Mouse (Mus musculus) megakaryocyte-erythroid progenitor cell, adult 5-6 weeks (primary cell): ENCODE measurements around the gene Plcb1. TPM values are rescaled to one million over a fixed set of nuclear protein-coding genes. Genes with fewer than 3 reads are reported as not detected.
"Not testable (repeated sequence)": the region's sequence is repeated elsewhere in the genome, so short reads cannot be mapped to it uniquely, and the experiment has no call there.

Experiments
- ATAC-seq: replicated peaks from 2 replicates; pipeline ENCODE4 v1.8.0; 2016; ENCODE audit warnings: mild to moderate bottlenecking, inconsistent platforms; ENCODE audit not compliant: severe bottlenecking, poor library complexity, low FRiP score, low TSS enrichment
- total RNA-seq, 2 experiments: library from RNA; stranded (forward) in 1 of 2; stranded (reverse) in 1 of 2; fragments of 200-1000, 215-1000 nt in 1 of 2; fragments of >200 nt in 1 of 2; fragmentation: Nextera tagmentation in 1 of 2; gene quantifications; 2 replicates each; pipeline ENCODE4 v1.2.3; 2014 to 2017

Gene Plcb1
- total RNA-seq, 2 experiments from 2014 or later: 0.89 TPM; not detected in 1

DNA sequence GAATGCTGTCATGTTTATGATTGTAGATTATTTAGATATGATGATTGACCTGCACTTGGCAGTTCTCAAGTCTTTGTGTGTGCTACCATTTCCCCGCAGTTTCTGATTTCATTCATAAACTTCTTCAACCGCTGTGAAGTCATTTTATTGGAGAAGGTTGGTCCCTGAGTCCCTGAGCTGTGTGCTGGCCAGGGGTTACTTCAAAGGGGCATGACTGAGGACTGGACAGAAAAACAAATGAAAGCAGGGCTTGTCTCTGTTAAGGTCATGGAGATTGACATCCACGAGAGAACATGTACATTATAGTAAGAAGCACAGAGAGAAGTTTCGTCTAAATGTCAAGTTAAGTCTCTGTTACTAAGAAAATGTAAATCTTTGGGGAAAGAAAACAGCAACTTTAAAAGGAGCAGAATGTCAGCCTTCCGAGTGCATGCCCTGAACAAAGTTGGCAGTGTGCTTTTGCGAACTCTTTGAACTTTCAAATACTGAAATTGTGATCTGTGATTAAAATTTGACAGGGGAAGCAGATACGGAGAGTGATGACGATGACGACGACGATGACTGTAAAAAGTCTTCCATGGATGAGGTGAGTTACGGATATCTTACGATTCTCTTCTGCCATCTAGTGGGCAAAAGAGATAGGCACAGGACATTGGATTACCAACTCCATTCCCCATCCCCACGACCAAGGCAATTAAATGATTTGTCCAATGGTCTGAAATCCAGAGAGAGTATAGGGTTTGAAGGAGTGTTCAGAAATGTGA lies 544.1 kb downstream of the Plcb1 start:
- peak; percentile 89 for ATAC-seq

DNA sequence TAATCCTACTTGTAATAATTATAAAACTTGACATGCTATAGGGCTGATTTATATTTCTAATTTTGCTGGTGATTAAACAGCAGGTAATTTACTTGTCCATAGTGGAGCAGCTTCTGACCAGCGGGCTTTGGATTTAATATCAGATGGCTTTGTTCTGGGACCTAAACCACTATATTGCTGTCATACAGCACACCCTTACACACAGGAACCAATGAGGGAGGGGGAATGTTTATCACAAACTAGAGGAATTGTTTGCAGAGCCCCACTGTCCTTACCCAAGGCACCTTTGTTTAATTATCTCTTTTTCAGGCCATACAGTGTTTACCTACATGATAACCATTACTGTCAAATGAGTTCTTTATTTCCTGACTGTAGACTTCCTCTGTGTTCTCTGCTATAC lies 546.0 kb downstream of the Plcb1 start:
- no peak for ATAC-seq

DNA sequence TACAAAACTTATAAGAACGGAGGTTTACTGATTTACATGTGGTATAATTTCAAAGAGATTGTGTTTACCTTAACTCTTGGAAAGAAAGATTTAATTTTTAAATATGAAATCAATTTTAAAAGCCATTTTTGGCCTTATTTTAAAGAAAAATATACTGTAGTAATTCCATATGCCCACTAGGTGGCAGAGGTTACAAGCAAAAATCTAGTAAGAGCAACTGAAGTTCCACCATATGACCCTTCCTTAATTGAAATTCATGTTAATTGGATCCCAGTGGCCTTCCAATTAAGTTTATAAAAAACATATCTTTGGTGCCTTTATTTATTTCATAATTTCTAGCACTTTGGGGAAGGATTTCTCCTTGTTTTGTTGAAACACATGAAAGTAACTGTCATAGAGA lies 570.4 kb downstream of the Plcb1 start:
- ATAC-seq: no peak

DNA sequence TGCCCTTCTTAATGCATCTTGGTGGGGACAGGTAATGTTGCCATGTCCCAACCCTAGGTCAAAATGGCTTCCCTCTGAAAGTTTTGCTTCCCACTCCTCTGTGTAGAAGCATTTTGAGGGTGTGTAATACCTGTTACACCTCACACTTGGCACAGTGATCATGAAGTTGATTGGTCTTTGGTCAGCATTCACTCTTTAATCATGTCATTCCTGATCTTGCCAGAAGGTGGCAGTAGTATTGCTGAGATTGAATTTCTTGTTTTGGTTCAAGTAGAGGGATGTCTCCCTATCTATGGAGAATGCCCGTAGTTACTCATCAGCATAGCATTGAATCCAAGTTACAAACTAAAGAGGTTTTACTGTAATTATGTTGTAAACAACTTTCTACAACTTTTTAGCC lies 575.9 kb downstream of the Plcb1 start:
- peak; percentile 74 for ATAC-seq

DNA sequence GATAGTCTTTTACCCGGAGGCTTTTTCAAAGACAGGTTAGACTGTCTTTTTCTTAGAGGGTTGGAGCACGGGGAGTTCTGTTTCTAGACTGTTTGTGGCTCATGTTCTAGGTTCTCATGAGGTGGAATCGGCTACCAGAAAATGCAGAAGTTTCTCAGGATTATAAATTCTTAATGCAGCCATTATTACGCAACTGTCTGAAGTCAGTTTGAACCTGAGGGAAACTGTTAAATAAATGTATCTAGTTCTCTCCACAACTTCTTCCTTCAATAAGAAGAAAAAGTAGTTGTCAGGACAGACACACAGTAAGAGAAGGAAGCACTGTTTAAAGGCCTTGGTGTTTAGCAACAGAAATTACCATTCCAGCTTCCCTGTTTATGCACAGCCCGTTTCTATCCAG lies 577.1 kb downstream of the Plcb1 start:
- ATAC-seq: no peak

DNA sequence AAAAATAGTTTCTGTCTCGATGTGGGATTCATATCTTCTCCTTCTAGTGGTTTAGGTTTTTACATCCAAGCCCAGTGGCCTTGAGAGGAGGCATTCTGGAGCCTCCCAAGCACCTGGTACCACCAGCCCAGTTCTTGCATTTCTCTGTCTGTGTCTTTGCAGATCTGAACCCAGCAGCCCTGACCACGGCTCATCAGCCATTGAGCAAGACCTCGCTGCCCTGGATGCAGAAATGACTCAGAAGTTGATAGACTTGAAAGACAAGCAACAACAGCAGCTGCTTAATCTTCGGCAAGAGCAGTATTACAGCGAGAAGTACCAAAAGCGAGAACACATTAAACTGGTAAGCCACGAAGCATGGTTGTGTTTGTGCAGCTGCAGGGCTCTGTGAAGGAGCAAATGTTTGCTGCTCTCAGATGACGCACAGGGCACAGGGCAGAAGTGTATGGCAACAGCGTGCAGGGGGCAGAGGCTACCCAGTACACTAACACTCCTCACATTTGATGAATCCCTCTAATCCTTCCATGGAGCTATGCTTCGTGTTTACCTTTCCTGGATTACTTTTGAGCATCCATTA lies 584.5 kb downstream of the Plcb1 start:
- ATAC-seq: no peak

DNA sequence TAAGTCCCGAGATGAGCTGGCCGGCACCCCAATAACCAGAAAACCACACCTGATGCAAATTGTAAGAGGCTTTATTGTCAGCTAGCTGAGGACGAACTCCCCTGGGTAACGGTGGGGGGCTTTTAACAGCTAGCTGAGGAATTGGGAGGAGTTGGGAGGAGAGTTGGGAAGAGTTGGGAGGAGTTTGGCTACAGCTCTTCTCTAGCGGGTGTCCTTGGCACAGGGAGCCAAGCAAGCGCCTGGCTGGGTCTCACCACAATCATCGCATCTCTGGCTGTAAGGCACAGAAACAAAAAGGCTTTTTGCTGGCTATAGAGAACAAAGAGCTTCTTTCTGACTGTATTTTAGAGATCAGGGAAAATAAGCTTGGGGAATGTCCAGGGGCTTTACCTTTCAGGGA lies 594.9 kb downstream of the Plcb1 start:
- not testable (repeated sequence) for ATAC-seq

DNA sequence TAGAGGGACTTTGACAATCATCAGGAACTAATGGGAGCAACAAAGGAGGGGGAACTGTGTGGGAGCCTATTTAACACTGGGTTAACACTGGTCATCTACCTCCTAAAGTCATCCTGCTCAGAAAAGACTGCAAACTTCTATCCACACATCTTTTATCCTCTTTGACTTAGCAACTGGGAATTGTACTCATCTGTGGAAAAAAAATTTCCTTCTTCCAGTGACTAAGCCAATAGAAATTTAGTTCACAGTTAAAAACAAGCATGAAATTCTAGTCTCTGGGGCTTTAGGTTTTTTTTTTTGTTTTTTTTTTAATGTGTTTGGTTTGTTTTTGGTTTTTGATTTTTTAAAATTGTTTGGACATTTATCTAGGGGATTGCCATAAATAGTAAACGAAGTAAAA lies 595.5 kb downstream of the Plcb1 start:
- no peak for ATAC-seq

DNA sequence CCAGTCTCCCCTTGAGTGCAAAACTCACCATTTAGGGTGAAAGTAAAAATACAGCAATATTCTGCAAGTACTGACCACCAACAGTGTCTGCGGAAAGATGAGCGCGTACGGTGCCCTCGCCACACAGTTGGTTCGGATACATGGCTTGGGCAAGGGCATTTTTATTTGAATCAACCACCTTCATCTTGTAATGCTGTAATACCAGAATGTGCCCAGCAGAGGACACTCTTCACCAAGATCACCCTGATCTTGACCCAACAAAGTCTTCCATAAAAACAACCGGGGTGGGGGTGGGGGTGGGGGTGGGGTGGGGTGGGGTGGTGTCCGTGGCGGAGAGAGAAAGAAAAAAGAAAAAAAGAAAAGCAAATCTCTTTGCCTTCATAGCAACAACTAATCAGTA lies 602.1 kb downstream of the Plcb1 start:
- 0 out of 2 replicates have a peak, but pooled peaks have one; percentile 48 for ATAC-seq

DNA sequence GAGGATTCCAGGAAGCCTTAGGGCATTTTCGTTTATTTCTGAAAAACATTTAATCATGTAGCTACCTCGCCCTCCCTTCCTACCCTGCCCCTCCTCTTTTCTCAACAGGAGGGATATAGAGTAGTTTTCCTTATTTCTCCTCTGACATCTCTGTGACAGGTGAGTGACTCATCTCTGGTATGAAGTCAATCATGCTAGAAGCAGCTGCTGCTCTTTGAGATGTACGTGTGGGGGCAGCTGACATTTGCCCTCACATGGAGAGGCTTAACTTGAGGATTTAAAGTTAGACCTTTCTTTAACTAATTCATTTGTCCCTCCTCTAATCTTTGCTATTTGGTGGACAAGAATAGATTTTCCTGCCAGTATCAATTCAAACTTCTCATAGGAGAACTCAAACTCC lies 608.8 kb downstream of the Plcb1 start:
- ATAC-seq: no peak

DNA sequence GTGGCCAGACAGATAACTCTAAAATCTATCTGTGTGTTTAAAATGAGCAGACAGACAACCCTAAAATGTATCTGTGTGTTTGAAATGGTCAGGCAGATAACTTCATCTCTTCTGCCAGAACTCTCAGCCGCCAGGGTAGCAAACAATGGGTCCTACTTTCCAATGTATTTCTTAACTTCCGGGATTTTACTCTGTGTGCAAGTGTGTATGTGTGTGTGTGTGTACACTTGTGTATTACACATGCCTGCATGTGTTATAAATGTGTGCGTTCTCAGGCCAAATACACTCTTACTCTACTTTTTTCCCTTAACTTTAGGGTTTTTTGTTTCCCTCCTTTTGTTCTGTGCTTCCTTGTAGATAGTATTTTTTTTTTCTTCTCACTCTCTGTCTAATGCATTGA lies 610.5 kb downstream of the Plcb1 start:
- ATAC-seq: no peak

DNA sequence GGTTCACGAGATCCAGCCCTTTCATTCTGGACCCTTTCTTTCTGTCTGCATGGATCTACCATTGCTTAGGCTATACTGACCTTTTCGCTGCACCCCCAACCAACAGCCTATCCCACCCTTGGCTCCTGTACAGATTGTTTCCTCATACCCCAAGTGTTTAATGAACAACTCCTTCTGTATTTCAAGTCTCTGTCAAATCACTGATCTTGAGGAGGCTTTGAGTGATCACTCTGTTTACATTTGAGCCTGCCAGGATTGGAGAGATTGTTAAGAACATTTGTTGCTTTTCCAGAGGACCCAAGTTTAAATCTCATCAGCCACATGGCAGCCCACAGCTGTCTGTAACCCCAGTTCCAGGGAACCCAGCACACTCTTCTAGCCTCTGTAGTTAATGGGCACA lies 612.1 kb downstream of the Plcb1 start:
- no peak for ATAC-seq

DNA sequence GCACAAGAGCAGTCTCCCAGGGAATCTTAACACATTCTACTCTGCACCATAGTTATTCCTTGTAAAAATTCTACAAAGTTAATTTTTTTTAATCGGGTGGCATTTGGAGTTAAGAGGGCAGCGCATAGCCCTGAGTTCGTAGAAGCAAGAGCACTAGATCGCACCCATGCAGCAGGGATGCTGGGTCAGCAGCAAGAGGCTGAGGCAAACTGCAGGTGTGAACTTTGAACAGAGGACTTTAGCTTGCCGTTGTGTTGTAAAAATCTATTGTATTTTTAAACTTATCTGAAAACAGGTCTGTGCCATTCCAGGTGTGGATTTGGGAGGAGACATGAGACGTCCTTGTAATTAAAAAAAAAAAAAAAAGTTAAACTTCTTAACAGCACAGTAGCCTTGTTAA lies 613.9 kb downstream of the Plcb1 start:
- ATAC-seq: no peak

DNA sequence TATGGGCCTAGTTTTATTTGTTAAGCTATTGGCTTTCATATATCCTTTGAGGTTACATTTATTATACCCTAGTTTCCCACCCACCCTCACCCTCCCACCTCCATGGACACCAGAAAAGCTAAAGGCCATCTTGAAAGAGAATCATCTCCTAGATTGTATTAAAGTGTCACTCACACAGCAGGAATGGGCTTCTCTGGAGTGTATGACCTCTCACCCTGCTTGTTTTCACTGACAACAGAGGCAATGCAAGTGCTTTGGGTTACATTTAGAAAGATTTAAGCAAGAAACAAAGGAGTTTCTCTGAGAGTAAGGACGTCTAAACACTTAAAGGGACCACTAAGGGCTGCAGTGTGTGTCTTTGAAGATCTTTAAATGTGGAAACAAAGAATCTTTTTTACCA lies 617.0 kb downstream of the Plcb1 start:
- ATAC-seq: no peak

DNA sequence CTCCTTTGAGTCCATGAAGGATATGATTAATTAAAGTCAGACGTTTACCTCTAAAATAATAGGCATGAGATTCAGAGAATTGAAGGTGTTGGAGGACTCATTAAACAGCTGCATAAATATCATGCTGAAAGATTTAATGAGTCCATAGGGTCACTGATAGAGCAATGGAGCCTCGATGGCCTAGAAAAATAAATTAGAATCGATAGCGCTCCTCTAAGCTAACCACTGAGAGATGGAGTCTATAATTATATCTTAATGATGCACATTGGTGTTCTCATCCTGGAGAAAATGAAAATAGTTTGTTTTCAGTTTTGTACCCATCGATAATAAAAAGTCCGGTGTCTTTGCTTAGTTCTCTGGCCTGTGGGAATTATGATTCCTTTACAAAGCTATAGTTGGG lies 617.5 kb downstream of the Plcb1 start:
- ATAC-seq: no peak

DNA sequence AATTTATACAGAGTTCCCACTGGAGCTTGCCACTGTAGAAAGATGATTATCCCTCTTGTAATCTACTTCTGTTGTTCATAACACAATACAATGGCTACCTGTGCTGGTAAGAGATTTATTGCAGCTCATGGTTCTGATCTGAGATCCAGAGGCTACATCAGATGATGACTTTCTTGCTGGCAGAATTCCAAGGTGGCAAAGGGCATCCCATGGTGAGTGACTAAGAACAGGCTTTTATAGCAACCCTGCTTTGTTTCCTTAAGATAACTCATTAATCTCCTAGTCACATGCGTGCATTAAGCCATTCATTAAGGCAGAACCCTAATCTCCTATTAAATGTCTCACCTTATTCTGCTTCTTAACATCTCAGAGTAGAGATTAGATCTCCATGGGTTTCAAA lies 618.2 kb downstream of the Plcb1 start:
- ATAC-seq: no peak

DNA sequence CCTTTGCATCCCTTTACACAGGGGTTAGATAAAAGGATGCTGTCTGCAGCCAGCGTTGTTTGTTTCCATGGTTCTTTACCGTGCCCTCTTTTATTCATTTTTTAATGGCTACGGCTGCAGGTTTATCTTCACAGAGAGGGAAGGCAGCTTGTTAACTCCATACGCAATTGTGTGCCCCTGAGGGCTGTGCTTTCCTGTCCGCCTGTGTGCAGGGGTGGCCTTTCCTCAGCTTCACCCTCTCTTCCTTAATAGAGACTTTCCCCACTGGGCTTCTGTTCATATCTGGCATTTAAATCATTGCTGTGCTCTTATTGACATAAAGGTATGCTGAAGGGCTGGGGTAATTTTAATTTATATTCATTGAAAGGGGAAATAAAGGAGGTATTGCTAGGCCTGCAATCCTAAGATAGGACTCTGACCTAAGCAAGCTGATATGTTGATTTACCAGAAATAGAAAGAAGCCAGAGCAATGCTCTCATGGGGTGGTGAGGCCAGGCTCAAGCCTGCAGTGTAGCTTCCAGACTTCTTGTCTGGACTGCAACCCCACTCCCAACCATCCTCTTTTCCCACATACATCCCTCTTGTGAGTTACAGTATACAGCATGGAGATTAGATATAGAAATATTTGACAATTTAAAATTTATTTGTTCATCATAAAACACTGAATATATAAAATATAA lies 623.7 kb downstream of the Plcb1 start:
- no peak for ATAC-seq

DNA sequence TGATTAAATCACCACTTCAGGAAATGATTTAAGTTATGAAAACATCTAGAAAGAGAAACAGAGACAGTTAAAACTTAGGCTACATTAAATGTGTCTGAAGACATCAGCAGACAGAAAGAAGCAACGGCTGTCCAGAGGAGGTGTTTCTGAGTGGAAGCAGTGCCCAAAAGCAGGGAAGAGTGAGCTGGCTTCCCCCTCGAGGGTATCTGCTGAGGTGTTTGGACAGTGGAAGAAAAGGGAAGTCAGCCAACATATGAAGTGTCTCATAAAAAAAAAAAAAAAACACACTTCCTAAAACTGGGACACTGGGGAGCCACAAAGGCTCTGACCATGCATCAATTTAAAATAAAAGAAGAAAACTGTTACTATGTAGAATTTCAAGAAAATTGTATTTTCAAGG lies 625.8 kb downstream of the Plcb1 start:
- ATAC-seq: no peak

DNA sequence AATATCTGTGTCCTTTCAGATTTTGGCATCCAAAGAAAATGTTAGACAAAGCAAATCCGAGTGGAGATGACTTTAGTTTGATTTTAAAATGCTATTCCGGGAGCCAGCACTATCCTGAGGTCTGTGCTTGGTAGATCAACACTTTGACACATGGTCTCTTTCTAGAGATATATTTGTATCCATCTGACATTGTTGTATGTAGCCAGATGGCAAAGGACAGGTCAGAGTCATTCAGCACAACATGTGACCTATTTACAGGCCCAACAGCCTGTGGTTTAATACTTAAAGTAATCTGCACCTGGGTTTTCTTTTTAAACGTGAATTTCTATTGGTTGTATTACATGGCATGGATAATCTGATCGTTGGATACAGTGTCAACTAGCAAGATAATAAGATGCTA lies 629.3 kb downstream of the Plcb1 start:
- no peak for ATAC-seq

DNA sequence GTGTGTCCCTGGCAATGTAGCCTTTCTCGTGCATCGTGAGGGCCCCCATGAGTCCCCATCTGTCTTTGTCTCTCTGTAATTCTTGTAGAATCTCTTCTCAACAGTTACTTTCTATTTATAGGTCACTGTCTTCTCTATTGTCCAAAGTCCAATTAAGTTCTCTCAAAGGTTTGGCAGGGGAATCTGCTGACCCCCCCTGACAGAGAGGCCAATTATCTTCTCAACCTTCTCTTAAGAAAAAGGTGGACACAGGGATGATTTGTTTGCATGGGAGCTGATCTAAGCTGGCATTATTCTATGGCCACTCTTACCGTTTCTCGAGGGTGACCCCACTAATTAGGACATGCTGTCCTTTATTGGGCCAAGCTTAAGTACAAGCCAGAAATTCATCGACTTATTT lies 633.4 kb downstream of the Plcb1 start:
- ATAC-seq: no peak

DNA sequence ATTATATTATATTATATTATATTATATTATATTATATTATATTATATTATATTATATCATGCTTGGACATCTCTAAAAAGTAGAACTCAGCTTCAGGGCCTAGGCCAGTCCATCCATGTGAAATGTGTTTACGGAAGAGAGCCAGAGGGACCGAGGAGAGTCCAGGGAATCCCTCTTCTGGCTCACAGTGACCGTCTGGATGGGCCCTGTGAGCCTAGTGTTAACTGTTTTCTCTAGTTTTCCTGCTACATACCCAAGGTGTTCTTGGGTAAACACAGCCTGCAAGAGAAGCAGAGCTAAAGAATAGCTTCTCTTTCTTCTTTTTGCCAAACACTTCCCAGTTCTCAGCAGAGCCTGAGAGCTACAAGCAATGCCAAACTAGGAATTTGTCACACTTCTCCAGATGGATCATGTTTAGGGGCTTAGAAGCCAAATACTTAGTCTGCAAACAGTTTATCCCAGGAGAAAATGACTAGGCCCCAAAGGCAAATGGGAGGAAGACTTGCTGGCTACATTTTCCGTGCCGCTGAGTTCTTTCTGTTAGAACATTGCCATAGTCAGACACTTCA lies 649.2 kb downstream of the Plcb1 start:
- no peak for ATAC-seq
